ENCODE assay signal across 10 mouse cellular contexts in genomic region chr16:45653009-45653933, GRCm38 (mm10). TPM values are rescaled to one million over a fixed set of nuclear protein-coding genes. Genes with fewer than 3 reads are reported as not detected.
DNase-seq lines count a peak whose midpoint lies in the region; ATAC-seq lines count a peak whose summit lies in the region.
"Had no signal": no experiment of that assay in that cellular context is flagged by ENCODE, and none has a peak within 500 bp of the region (broad histone marks: within the 10 kb centered on the region; RNA-seq: fewer than 3 reads in every experiment).

No protein-coding gene starts in this region.

- H3K27me3 ChIP-seq in heart, embryonic 14.5 days (ENCODE audit: control insufficient read depth, insufficient read depth, low read length) = peaks cover 6% of the 10 kb centered on the region; the same call in 1 of the 2 replicates
- H3K27me3 ChIP-seq in hindbrain, embryonic 11.5 days (ENCODE audit: control insufficient read depth, insufficient read depth, low read length) = peaks cover 6% of the 10 kb centered on the region; the same call in 1 of the 2 replicates

- peaks cover 7% of the 10 kb centered on the region in 2 experiments; a peak in 2 of 4 replicates for H3K4me1 ChIP-seq in heart, embryonic 14.5 days (ENCODE audit: control insufficient read depth in 2 of 2, insufficient read depth in 2 of 2, low read length in 2 of 2)
- H3K4me1 ChIP-seq in hindbrain, embryonic 11.5 days (replicated peaks; ENCODE audit: control insufficient read depth, insufficient read depth, low read length) = 0 out of 2 replicates have a peak, but pooled peaks cover 2% of the 10 kb centered on the region

- no peak; the same call in 1 of the 2 replicates for ATAC-seq in heart, embryonic 14.5 days (ENCODE audit: insufficient number of reproducible peaks, insufficient read depth, low FRiP score, low read depth)
- no peak for ATAC-seq in hindbrain, embryonic 11.5 days (ENCODE audit: low FRiP score)
- ATAC-seq in megakaryocyte-erythroid progenitor cell, adult 5-6 weeks (replicated peaks; ENCODE audit: low FRiP score, low TSS enrichment, poor library complexity, severe bottlenecking) = peak; percentile 46
- ATAC-seq in cerebellum, adult (ENCODE audit: insufficient number of reproducible peaks, low FRiP score, low TSS enrichment) = no peak

- no peaks in the 10 kb centered on the region for H3K36me3 ChIP-seq in heart, embryonic 14.5 days (ENCODE audit: control insufficient read depth, insufficient read depth, low read length)
- H3K36me3 ChIP-seq in hindbrain, embryonic 11.5 days (ENCODE audit: control insufficient read depth, insufficient read depth, low read length) = no peaks in the 10 kb centered on the region
- H3K36me3 ChIP-seq: G1E had no signal

- peak overlapping the region; percentile 39 to 43 for H3K4me3 ChIP-seq in heart, embryonic 14.5 days (ENCODE audit: control insufficient read depth in 1 of 2, insufficient read depth in 1 of 2, low read depth in 1 of 2, low read length in 2 of 2)
- H3K4me3 ChIP-seq in hindbrain, embryonic 11.5 days (ENCODE audit: low read depth, low read length) = peak overlapping the region; percentile 1; the same call in 1 of the 2 replicates

- 9% methylated on average over 17 of the region's 17 CpGs for WGBS in heart, embryonic 14.5 days
- 12% methylated on average over 17 of the region's 17 CpGs for WGBS in hindbrain, embryonic 11.5 days

- H3K27ac ChIP-seq in heart, embryonic 14.5 days (replicated peaks in 1 of 2; ENCODE audit: control insufficient read depth in 1 of 2, insufficient read depth in 1 of 2, low read depth in 2 of 2, low read length in 2 of 2) = no peak overlapping the region
- H3K27ac ChIP-seq in hindbrain, embryonic 11.5 days (ENCODE audit: low read depth, low read length) = no peak overlapping the region

- no peaks in the 10 kb centered on the region for H3K9me3 ChIP-seq in heart, embryonic 14.5 days (ENCODE audit: control insufficient read depth, low read length)
- no peaks in the 10 kb centered on the region for H3K9me3 ChIP-seq in hindbrain, embryonic 11.5 days (ENCODE audit: control insufficient read depth, low read length)
- H3K9me3 ChIP-seq: G1E had no signal

- H3K9ac ChIP-seq in heart, embryonic 14.5 days (ENCODE audit: low read length) = peak overlapping the region; percentile 54
- H3K9ac ChIP-seq in hindbrain, embryonic 11.5 days (ENCODE audit: low read depth, low read length) = no peak overlapping the region

- H3K4me2 ChIP-seq in heart, embryonic 14.5 days (ENCODE audit: low read length) = peak overlapping the region; percentile 87
- peak overlapping the region; percentile 39 for H3K4me2 ChIP-seq in hindbrain, embryonic 11.5 days (replicated peaks; ENCODE audit: low read depth, low read length)

- no peak for DNase-seq in heart, postnatal 4 days
- peak; percentile 18 for DNase-seq in ES-CJ7 (ENCODE audit: low read depth, low spot score)
- DNase-seq in hindbrain, embryonic 11.5 days (ENCODE audit: low spot score) = peak; percentile 13
- no peak for DNase-seq in right cerebral cortex, postnatal 25 days
- DNase-seq in cerebellum, postnatal 10 days = no peak

RNA-seq across cellular contexts. Expression of gene BC016579, which starts 0.6 kb away (rescaled TPM):
- not detected in 2 replicates for polyA plus RNA-seq in heart, embryonic 14.5 days (2014; fragmentation: Nextera tagmentation; extraction: Ambion mirVana)
- total RNA-seq in heart, postnatal 4 days (2021) = not detected
- 0.15 and 0.28 TPM in 2 replicates for polyA plus RNA-seq in hindbrain, embryonic 11.5 days (2014; fragmentation: Nextera tagmentation; extraction: Ambion mirVana)
- not detected in 2 replicates for total RNA-seq in megakaryocyte-erythroid progenitor cell, adult 5-6 weeks (2014; fragmentation: Nextera tagmentation)
- 0.91 TPM in 1 of 2 replicates, not detected in the other for total RNA-seq in megakaryocyte-erythroid progenitor cell, adult 5-6 weeks (2017)
- total RNA-seq: gastrocnemius, postnatal 4 days had no signal
- polyA plus RNA-seq: G1E had no signal

RNA-seq across cellular contexts. Expression of gene Tmprss7, which starts 40.2 kb away (rescaled TPM):
- not detected in 2 replicates for polyA plus RNA-seq in heart, embryonic 14.5 days (2014; fragmentation: Nextera tagmentation; extraction: Ambion mirVana)
- not detected for total RNA-seq in heart, postnatal 4 days (2021)
- polyA plus RNA-seq in hindbrain, embryonic 11.5 days (2014; fragmentation: Nextera tagmentation; extraction: Ambion mirVana) = 0.43 and 0.99 TPM in 2 replicates
- total RNA-seq in megakaryocyte-erythroid progenitor cell, adult 5-6 weeks (2014; fragmentation: Nextera tagmentation) = not detected in 2 replicates
- 1.1 TPM in 1 of 2 replicates, not detected in the other for total RNA-seq in megakaryocyte-erythroid progenitor cell, adult 5-6 weeks (2017)
- total RNA-seq: gastrocnemius, postnatal 4 days had no signal
- polyA plus RNA-seq: G1E had no signal

RNA-seq across cellular contexts. Expression of gene Gcsam, which starts 43.1 kb away (rescaled TPM):
- 0.15 TPM in 1 of 2 replicates, not detected in the other for polyA plus RNA-seq in heart, embryonic 14.5 days (2014; fragmentation: Nextera tagmentation; extraction: Ambion mirVana)
- total RNA-seq in heart, postnatal 4 days (2021) = under 1 TPM in 1 of 2 experiments, not detected in 1; 0.19 TPM
- polyA plus RNA-seq in hindbrain, embryonic 11.5 days (2014; fragmentation: Nextera tagmentation; extraction: Ambion mirVana) = 0.07 and 0.34 TPM in 2 replicates
- total RNA-seq in megakaryocyte-erythroid progenitor cell, adult 5-6 weeks (2014; fragmentation: Nextera tagmentation) = 0.27 TPM in 1 of 2 replicates, not detected in the other
- total RNA-seq in megakaryocyte-erythroid progenitor cell, adult 5-6 weeks (2017) = 0.38 and 1.1 TPM in 2 replicates
- polyA plus RNA-seq: G1E had no signal

Comparison
In these comparisons a context has a peak if more than half of its experiments do, and no peak if none do; other contexts are left out.
1. DNase-seq: peak in ES-CJ7 (single experiment) and hindbrain, embryonic 11.5 days (single experiment); none in heart, postnatal 4 days (single experiment), right cerebral cortex, postnatal 25 days (single experiment) and cerebellum, postnatal 10 days (0 of 2).